Mouse (Mus musculus) MEL (cell line): ENCODE data around the gene Slc2a10.

Experiments used
- CTCF ChIP-seq, 3 experiments: IDR thresholded peaks in 2 of 3; conservative IDR thresholded peaks in 1 of 3; 2 replicates each; pipeline ENCODE4 v1.5.1; 2011 to 2012; ENCODE audit warnings: low read length in 3 of 3, low read depth in 2 of 3, mild to moderate bottlenecking in 2 of 3, improper control_type of control experiment in 1 of 3, inconsistent platforms in 1 of 3, mixed read lengths in 1 of 3, moderate library complexity in 1 of 3; ENCODE audit not compliant: control insufficient read depth in 1 of 3, insufficient read depth in 1 of 3, poor library complexity in 1 of 3, severe bottlenecking in 1 of 3
- KAT2A ChIP-seq: conservative IDR thresholded peaks from 2 replicates; pipeline ENCODE4 v1.6.1; 2012; ENCODE audit warnings: low read depth, low read length, improper control_type of control experiment, inconsistent platforms
- POLR2A ChIP-seq, 2 experiments: IDR thresholded peaks; 2 replicates each; pipeline ENCODE4 v1.6.1; 2011 to 2012; ENCODE audit warnings: low read length in 2 of 2, mild to moderate bottlenecking in 2 of 2, control low read depth in 1 of 2, improper control_type of control experiment in 1 of 2, low read depth in 1 of 2, moderate library complexity in 1 of 2; ENCODE audit not compliant: control insufficient read depth in 1 of 2, insufficient read depth in 1 of 2, poor library complexity in 1 of 2

GRCm38 (mm10) chr2:165475850-165476249 lies 27.7 kb upstream of the Slc2a10 start:
- TF ChIP-seq POLR2A (IDR thresholded peaks at IDR 0.05; ENCODE audit: control insufficient read depth in 1 of 2, insufficient read depth in 1 of 2, low read depth in 1 of 2, low read length in 2 of 2, poor library complexity in 1 of 2) (no peak), KAT2A (no peak), CTCF (IDR thresholded peaks at IDR 0.05 in 2 of 3, conservative IDR thresholded peaks at IDR 0.05 in 1 of 3; ENCODE audit: control insufficient read depth in 1 of 3, insufficient read depth in 1 of 3, low read depth in 2 of 3, low read length in 3 of 3, poor library complexity in 1 of 3, severe bottlenecking in 1 of 3) (no peak)
